Mouse (Mus musculus): ENCODE data around the gene Scd1. TPM values are rescaled to one million over a fixed set of nuclear protein-coding genes. Genes with fewer than 3 reads are reported as not detected.

Gene Scd1
- polyA plus RNA-seq, 1 experiment from 2014 or later = 5.1 TPM

DNA sequence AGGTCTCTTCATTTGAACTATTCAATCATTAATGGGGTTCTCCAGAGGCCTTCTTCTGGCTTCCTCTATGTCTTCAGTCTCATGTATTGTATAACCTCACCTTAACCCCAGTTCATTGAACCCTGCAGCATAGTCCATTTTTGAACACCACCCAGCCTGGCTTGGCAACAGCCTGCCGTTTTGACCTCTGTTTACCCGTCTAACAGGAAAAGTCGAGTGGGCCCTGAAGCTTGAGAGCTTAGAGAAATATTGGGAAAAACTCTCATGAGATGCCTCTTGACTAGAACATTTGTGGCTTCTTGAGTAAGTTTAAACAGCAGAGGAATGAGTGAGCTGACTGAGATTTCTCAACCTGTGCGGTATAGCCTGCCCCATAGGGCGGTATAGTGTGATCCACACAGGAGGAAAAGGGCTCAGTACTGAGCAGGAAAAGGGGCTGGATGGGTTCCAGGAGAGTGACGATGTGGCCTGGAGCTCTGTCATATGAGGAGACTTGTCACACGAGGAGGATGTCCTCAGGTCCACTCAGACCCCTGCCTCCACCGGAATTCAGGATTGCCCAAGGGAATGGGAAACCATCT, 14.5 kb upstream of the Scd1 start:
- Histone ChIP-seq H3K36me3 (ENCODE audit: control insufficient read depth, insufficient read depth, low read length) (no peaks in the 10 kb centered on the region), H3K9ac (ENCODE audit: low read length) (no peak overlapping the region), H3K27ac (ENCODE audit: low read length) (no peak overlapping the region), H3K4me3 (replicated peaks; ENCODE audit: low read length) (no peak overlapping the region), H3K9me3 (replicated peaks; ENCODE audit: control insufficient read depth, low read length) (no peaks in the 10 kb centered on the region), H3K27me3 (ENCODE audit: control insufficient read depth, insufficient read depth, low read length) (no peaks in the 10 kb centered on the region), H3K4me1 (ENCODE audit: control insufficient read depth, insufficient read depth, low read length) (no peaks in the 10 kb centered on the region), H3K4me2 (ENCODE audit: low read depth, low read length) (no peak overlapping the region)
- ATAC-seq (ENCODE audit: insufficient read depth, low FRiP score) = no peak
- 69% methylated on average over 8 of the region's 8 CpGs for WGBS

DNA sequence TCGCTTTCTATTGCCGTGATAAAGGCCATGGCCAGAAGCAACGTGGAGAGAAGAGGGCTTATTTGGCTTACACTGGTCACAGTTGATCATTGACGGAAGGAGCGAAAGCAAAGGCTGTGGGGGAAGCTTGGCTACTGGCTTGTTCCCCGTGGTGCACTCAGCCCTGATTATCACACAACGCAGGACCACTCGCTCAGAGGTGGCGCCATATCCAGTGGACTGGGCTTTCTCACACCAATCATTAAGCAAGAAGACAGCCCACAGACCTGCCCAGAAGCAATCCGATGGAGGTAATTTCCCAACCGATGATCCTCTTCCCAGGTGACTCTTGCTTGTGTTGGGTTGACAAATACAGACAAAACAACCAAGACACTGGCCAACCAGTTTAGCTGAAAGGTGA, 11.9 kb upstream of the Scd1 start:
- H3K4me2 ChIP-seq (ENCODE audit: low read depth, low read length) = no peak overlapping the region
- WGBS = 54% methylated on average over 11 of the region's 11 CpGs

DNA sequence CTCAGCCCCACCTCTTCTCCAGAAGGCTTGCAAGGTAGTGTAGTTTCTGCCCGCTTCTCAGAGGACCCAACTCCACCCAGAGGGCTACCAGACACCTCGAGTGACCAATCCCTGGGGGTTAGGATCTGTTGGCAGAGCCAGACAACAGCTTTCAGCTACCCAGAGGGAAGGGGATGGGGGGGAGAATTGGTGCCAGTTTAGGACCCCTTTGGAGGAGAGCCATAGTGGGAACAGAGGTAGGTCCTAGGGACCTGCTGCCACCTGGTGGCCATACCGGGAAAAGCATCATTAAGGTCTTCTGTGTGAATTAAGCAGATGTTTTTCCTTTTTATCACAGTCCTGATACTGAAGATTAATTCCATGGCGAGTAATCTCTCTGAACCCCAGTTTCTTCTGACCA, 11.3 kb upstream of the Scd1 start:
- H3K4me1 ChIP-seq (ENCODE audit: control insufficient read depth, insufficient read depth, low read length) = no peaks in the 10 kb centered on the region
- no peaks in the 10 kb centered on the region; the same call in 1 of the 2 replicates for H3K27me3 ChIP-seq (ENCODE audit: control insufficient read depth, insufficient read depth, low read length)
- no peak; the same call in 1 of the 2 replicates for ATAC-seq (ENCODE audit: insufficient read depth, low FRiP score)
- WGBS = 18% methylated on average over 4 of the region's 4 CpGs
- H3K36me3 ChIP-seq (ENCODE audit: control insufficient read depth, insufficient read depth, low read length) = no peaks in the 10 kb centered on the region
- H3K9ac ChIP-seq (ENCODE audit: low read length) = no peak overlapping the region; the same call in 1 of the 2 replicates
- no peak overlapping the region for H3K4me3 ChIP-seq (replicated peaks; ENCODE audit: low read length)
- H3K9me3 ChIP-seq (replicated peaks; ENCODE audit: control insufficient read depth, low read length) = no peaks in the 10 kb centered on the region
- no peak overlapping the region for H3K27ac ChIP-seq (ENCODE audit: low read length)
- no peak overlapping the region for H3K4me2 ChIP-seq (ENCODE audit: low read depth, low read length)

More for the DNA sequence above, 11.9 kb upstream of the Scd1 start:
- Histone ChIP-seq H3K27ac (ENCODE audit: low read length) (no peak overlapping the region), H3K9me3 (replicated peaks; ENCODE audit: control insufficient read depth, low read length) (no peaks in the 10 kb centered on the region), H3K4me1 (ENCODE audit: control insufficient read depth, insufficient read depth, low read length) (no peaks in the 10 kb centered on the region), H3K36me3 (ENCODE audit: control insufficient read depth, insufficient read depth, low read length) (no peaks in the 10 kb centered on the region), H3K27me3 (ENCODE audit: control insufficient read depth, insufficient read depth, low read length) (no peaks in the 10 kb centered on the region; the same call in 1 of the 2 replicates), H3K4me3 (replicated peaks; ENCODE audit: low read length) (no peak overlapping the region), H3K9ac (ENCODE audit: low read length) (no peak overlapping the region)
- ATAC-seq (ENCODE audit: insufficient read depth, low FRiP score) = no peak

DNA sequence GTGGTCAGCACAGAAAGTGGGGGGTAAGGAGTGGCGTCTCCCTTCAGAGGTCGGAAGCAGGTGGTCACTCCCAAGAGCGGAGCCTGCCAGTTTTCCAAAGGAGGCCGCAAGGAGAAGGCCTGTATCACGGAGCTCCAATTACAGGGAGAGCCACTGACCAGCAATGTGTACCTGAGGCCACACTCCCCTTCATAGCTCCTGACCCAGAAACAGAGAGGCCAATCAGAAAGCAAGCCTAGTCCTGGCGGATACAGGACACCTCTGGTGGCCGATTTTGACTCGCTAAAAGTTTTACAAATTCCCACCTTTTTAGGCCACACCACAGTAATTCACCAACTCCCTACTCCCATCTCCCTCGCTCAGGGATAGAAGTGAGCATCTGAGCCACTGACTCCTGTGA, 10.9 kb upstream of the Scd1 start:
- Histone ChIP-seq H3K4me2 (ENCODE audit: low read depth, low read length) (no peak overlapping the region), H3K36me3 (ENCODE audit: control insufficient read depth, insufficient read depth, low read length) (no peaks in the 10 kb centered on the region), H3K4me1 (ENCODE audit: control insufficient read depth, insufficient read depth, low read length) (no peaks in the 10 kb centered on the region), H3K4me3 (replicated peaks; ENCODE audit: low read length) (no peak overlapping the region), H3K27ac (ENCODE audit: low read length) (no peak overlapping the region), H3K27me3 (ENCODE audit: control insufficient read depth, insufficient read depth, low read length) (no peaks in the 10 kb centered on the region; the same call in 1 of the 2 replicates), H3K9me3 (replicated peaks; ENCODE audit: control insufficient read depth, low read length) (no peaks in the 10 kb centered on the region), H3K9ac (ENCODE audit: low read length) (no peak overlapping the region; the same call in 1 of the 2 replicates)
- 68% methylated on average over 9 of the region's 9 CpGs for WGBS
- ATAC-seq (ENCODE audit: insufficient read depth, low FRiP score) = no peak

DNA sequence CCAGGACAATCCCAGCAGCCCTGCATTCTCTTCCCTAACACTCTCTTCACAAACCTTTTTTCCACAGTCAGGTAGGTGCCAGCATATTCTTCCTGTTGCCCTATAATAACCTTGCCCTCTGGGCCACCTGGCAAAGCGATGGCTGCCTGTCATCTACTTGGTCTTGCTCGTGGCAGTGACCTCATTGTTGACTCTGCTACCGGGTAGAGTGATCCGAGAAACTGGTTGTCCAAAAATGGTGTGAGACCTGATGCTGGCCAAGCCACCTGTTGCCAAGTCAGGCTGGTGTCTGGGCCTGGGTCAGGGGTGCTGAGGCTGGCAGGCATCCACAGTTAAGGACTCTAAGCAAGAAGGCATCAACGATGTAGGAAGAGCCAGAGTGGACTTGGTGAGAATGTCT, 10.4 kb upstream of the Scd1 start:
- no peak overlapping the region for H3K4me2 ChIP-seq (ENCODE audit: low read depth, low read length)
- H3K36me3 ChIP-seq (ENCODE audit: control insufficient read depth, insufficient read depth, low read length) = no peaks in the 10 kb centered on the region
- no peaks in the 10 kb centered on the region; the same call in 1 of the 2 replicates for H3K27me3 ChIP-seq (ENCODE audit: control insufficient read depth, insufficient read depth, low read length)
- no peak overlapping the region for H3K27ac ChIP-seq (ENCODE audit: low read length)
- no peaks in the 10 kb centered on the region for H3K9me3 ChIP-seq (replicated peaks; ENCODE audit: control insufficient read depth, low read length)
- H3K4me1 ChIP-seq (ENCODE audit: control insufficient read depth, insufficient read depth, low read length) = no peaks in the 10 kb centered on the region
- no peak overlapping the region for H3K4me3 ChIP-seq (replicated peaks; ENCODE audit: low read length)
- no peak for ATAC-seq (ENCODE audit: insufficient read depth, low FRiP score)
- 64% methylated on average over 5 of the region's 5 CpGs for WGBS
- H3K9ac ChIP-seq (ENCODE audit: low read length) = no peak overlapping the region

DNA sequence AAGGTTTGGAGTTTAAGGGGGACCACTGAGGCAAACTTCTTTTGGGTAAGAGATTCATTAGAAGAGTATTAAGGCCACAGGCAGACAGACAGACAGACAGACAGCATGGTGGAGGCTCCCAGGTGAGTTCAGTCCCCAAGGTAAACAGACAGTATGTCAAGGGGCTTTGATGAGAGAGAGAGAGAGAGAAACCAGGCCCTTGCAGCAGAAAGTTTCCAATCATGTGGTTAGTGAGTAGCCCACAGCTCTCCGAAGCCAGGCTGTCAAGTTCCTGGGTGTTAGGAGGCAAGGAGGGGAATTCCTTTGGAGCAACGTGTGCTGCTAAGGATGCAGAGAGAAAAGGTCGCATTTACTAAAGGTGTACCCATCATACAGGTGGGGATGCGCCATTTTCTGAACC, 9.8 kb upstream of the Scd1 start:
- H3K9ac ChIP-seq (ENCODE audit: low read length) = no peak overlapping the region
- no peaks in the 10 kb centered on the region for H3K9me3 ChIP-seq (replicated peaks; ENCODE audit: control insufficient read depth, low read length)
- no peak overlapping the region for H3K4me3 ChIP-seq (replicated peaks; ENCODE audit: low read length)
- no peak for ATAC-seq (ENCODE audit: insufficient read depth, low FRiP score)
- no peak overlapping the region for H3K4me2 ChIP-seq (ENCODE audit: low read depth, low read length)
- H3K27me3 ChIP-seq (ENCODE audit: control insufficient read depth, insufficient read depth, low read length) = no peaks in the 10 kb centered on the region; the same call in 1 of the 2 replicates
- no peak overlapping the region for H3K27ac ChIP-seq (ENCODE audit: low read length)
- H3K4me1 ChIP-seq (ENCODE audit: control insufficient read depth, insufficient read depth, low read length) = no peaks in the 10 kb centered on the region
- no peaks in the 10 kb centered on the region for H3K36me3 ChIP-seq (ENCODE audit: control insufficient read depth, insufficient read depth, low read length)
- WGBS = 58% methylated on average over 4 of the region's 4 CpGs

DNA sequence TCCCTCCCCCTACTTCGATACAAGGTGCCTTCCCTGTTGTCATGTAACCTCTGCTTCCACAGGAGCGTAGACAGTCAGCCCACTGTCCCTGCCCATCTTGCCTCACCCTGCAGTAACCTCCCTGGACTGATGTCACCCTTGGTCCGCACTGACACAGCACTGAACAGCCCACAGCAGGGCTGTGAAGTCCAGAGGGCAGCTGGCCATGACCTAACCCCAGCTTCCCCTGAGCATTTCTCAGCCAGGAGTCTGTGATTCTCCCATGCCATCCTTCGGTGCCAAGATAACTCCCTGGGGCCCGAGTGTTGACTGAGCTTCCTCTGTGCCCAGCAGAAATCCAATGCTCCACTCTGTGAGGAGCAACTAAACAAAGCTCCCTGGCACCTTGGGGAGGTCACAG, 8.6 kb upstream of the Scd1 start:
- no peak overlapping the region for H3K9ac ChIP-seq (ENCODE audit: low read length)
- WGBS = 83% methylated on average over 5 of the region's 5 CpGs
- no peaks in the 10 kb centered on the region for H3K4me1 ChIP-seq (ENCODE audit: control insufficient read depth, insufficient read depth, low read length)
- no peaks in the 10 kb centered on the region for H3K36me3 ChIP-seq (ENCODE audit: control insufficient read depth, insufficient read depth, low read length)
- no peak overlapping the region for H3K4me2 ChIP-seq (ENCODE audit: low read depth, low read length)
- no peaks in the 10 kb centered on the region for H3K9me3 ChIP-seq (replicated peaks; ENCODE audit: control insufficient read depth, low read length)
- ATAC-seq (ENCODE audit: insufficient read depth, low FRiP score) = no peak
- H3K27ac ChIP-seq (ENCODE audit: low read length) = no peak overlapping the region
- no peaks in the 10 kb centered on the region; the same call in 1 of the 2 replicates for H3K27me3 ChIP-seq (ENCODE audit: control insufficient read depth, insufficient read depth, low read length)
- H3K4me3 ChIP-seq (replicated peaks; ENCODE audit: low read length) = no peak overlapping the region

DNA sequence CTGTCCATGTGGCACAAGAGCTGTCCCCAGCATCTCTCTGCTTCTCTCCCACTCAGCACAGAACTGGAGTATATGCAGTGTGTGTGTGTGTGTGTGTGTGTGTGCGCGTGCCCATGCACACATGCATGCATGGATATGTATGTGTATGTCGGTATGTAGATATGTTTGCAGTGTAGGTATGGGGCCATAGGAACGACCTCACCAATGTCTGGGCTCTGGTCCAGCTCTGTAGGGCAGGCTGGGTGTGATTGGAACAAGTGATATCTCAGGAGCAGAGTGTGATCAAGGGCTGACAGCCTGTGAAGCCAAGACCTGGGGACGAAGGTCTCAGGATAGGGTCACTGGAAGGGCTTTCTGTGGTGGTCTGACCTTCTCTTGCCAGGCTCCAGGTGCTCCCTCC, 7.8 kb upstream of the Scd1 start:
- no peak overlapping the region for H3K9ac ChIP-seq (ENCODE audit: low read length)
- ATAC-seq (ENCODE audit: insufficient read depth, low FRiP score) = no peak
- H3K27ac ChIP-seq (ENCODE audit: low read length) = no peak overlapping the region
- no peak overlapping the region for H3K4me3 ChIP-seq (replicated peaks; ENCODE audit: low read length)
- H3K9me3 ChIP-seq (replicated peaks; ENCODE audit: control insufficient read depth, low read length) = no peaks in the 10 kb centered on the region
- WGBS = 76% methylated on average over 5 of the region's 5 CpGs
- H3K27me3 ChIP-seq (ENCODE audit: control insufficient read depth, insufficient read depth, low read length) = no peaks in the 10 kb centered on the region; the same call in 1 of the 2 replicates
- H3K4me2 ChIP-seq (ENCODE audit: low read depth, low read length) = no peak overlapping the region
- H3K36me3 ChIP-seq (ENCODE audit: control insufficient read depth, insufficient read depth, low read length) = no peaks in the 10 kb centered on the region
- H3K4me1 ChIP-seq (ENCODE audit: control insufficient read depth, insufficient read depth, low read length) = no peaks in the 10 kb centered on the region

DNA sequence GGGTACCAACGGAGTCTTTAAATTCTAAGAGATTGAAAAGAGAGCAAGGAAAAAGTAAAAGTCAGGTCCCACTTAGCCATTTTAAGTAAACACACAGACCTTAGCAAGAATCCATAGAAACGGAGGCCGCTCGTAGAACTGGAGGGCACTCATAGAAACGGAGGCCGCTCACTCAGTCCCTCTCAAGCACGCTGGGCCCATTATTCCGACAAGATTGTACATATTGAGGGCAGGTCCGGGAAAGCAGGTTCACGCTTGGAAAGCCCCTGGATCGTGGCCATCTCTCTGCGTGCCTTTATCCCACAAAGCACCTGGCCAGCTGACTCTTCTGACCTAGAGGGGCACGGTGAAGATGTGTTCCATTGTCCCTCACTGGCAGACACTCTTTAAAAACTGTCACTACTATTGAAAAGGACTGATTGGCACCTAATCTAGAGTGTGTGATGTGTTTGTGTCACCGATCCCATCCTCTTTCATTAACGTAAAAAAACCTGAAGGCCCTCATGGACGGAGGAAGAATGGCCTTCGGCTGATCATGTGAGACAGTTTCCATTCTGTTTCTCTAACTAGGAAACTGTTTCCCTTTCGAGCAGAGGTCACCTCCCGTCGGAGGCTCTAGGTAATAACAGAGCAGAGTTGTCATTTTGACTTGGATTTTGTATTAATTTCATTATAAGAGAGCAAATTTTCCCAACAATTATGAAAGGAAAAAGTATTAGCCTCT, 2.8 kb upstream of the Scd1 start:
- H3K27ac ChIP-seq (ENCODE audit: low read length) = no peak overlapping the region
- H3K4me2 ChIP-seq (ENCODE audit: low read depth, low read length) = no peak overlapping the region
- 87% methylated on average over 20 of the region's 20 CpGs for WGBS
- ATAC-seq (ENCODE audit: insufficient read depth, low FRiP score) = no peak
- peaks cover 6% of the 10 kb centered on the region; the same call in 1 of the 2 replicates for H3K27me3 ChIP-seq (ENCODE audit: control insufficient read depth, insufficient read depth, low read length)
- H3K36me3 ChIP-seq (ENCODE audit: control insufficient read depth, insufficient read depth, low read length) = no peaks in the 10 kb centered on the region
- H3K9ac ChIP-seq (ENCODE audit: low read length) = no peak overlapping the region
- H3K4me1 ChIP-seq (ENCODE audit: control insufficient read depth, insufficient read depth, low read length) = peaks cover 4% of the 10 kb centered on the region; the same call in 1 of the 2 replicates
- no peaks in the 10 kb centered on the region for H3K9me3 ChIP-seq (replicated peaks; ENCODE audit: control insufficient read depth, low read length)
- H3K4me3 ChIP-seq (replicated peaks; ENCODE audit: low read length) = no peak overlapping the region

Data from stomach, embryonic 16.5 days (tissue).